Mouse (Mus musculus) liver, embryonic 16.5 days (tissue): ENCODE measurements at regions not wholly inside any gene's neighbourhood (a gene's known extent, or its start where the extent isn't known, plus 50 kb on each side); places are given as distances from the start of the nearest gene placed in this dataset.

Experiments
- ATAC-seq: fragments of 200-750 bp; cut with Nextera tagmentation; 2 replicates; pipeline ENCODE4 v1.8.0; 2017; ENCODE audit warnings: low read depth, mild to moderate bottlenecking, moderate number of reproducible peaks, moderate library complexity
- H3K27ac ChIP-seq: fragments of 300-500 bp; sonication (generic); 2 replicates; pipeline ENCODE4 v1.5.1; 2014; ENCODE audit warnings: mild to moderate bottlenecking, low read length
- H3K27me3 ChIP-seq: fragments of 300-500 bp; sonication (generic); 2 replicates; pipeline ENCODE4 v1.6.1; 2014; ENCODE audit warnings: low read depth, low read length, mixed read lengths; ENCODE audit not compliant: control insufficient read depth, insufficient read depth
- H3K36me3 ChIP-seq: fragments of 300-500 bp; sonication (generic); 2 replicates; pipeline ENCODE4 v1.6.1; 2014; ENCODE audit warnings: mild to moderate bottlenecking; ENCODE audit not compliant: control insufficient read depth, insufficient read depth
- H3K4me1 ChIP-seq: fragments of 300-500 bp; sonication (generic); 2 replicates; pipeline ENCODE4 v1.6.1; 2014; ENCODE audit warnings: low read depth, low read length, mixed read lengths; ENCODE audit not compliant: control insufficient read depth
- H3K4me2 ChIP-seq: fragments of 300-500 bp; sonication (generic); 2 replicates; pipeline ENCODE4 v1.6.1; 2014; ENCODE audit warnings: low read depth, low read length, mixed read lengths
- H3K4me3 ChIP-seq: fragments of 300-500 bp; sonication (generic); 2 replicates; pipeline ENCODE4 v1.5.1; 2014; ENCODE audit warnings: low read depth, mild to moderate bottlenecking, low read length
- H3K9ac ChIP-seq: fragments of 300-500 bp; sonication (generic); 2 replicates; pipeline ENCODE4 v1.6.1; 2014; ENCODE audit warnings: low read depth, low read length
- H3K9me3 ChIP-seq: fragments of 300-500 bp; sonication (generic); replicated peaks from 2 replicates; pipeline ENCODE4 v1.6.1; 2016; ENCODE audit warnings: low read length; ENCODE audit not compliant: control insufficient read depth
- WGBS: fragments of 180-500 bp; shearing (Covaris S2); extraction: QIAGEN DNeasy Blood & Tissue Kit; methylation state at CpG from one replicate; pipeline ENCODE4 v1.1.7; 2014; ENCODE audit not compliant: insufficient replicate concordance; 5-methylcytosine and 5-hydroxymethylcytosine counted together

- no peak overlapping the region for H3K9ac ChIP-seq
- 49% methylated on average over 13 of the region's 13 CpGs for WGBS
- no peaks in the 10 kb centered on the region for H3K36me3 ChIP-seq
- ATAC-seq: no peak
- H3K4me1 ChIP-seq: no peaks in the 10 kb centered on the region
- H3K27ac ChIP-seq: no peak overlapping the region
- H3K9me3 ChIP-seq: no peaks in the 10 kb centered on the region
- no peak overlapping the region for H3K4me3 ChIP-seq
- no peak overlapping the region for H3K4me2 ChIP-seq
- H3K27me3 ChIP-seq: peaks cover 38% of the 10 kb centered on the region
Observed at GRCm38 (mm10) chr11:95198196-95198595, 52.1 kb upstream of the Dlx4 start.

DNA sequence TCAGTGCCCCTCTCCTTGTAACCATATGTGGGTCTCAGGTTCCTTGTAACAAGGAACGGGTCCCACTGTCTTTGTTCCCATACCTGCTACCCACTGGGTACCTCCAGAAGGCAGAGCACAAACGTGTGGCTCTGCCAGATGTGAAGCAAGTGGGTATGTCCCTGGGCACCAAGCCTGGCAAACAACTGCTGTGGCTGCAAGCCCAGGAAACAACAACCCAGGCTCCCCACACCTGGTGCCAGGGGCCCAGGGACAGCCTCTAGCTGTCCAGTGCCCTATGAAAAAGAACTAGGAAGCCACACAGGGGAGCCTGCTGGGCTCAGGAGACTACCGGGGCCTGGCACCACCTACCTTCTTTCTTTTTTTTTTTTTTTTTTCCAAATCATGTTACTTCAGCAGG is 54.9 kb upstream of the Dlx4 start:
- H3K4me3 ChIP-seq: no peak overlapping the region
- no peaks in the 10 kb centered on the region for H3K4me1 ChIP-seq
- H3K27ac ChIP-seq: no peak overlapping the region
- H3K36me3 ChIP-seq: no peaks in the 10 kb centered on the region
- no peak overlapping the region for H3K9ac ChIP-seq
- ATAC-seq: no peak
- no peak overlapping the region for H3K4me2 ChIP-seq
- H3K27me3 ChIP-seq: peaks cover 42% of the 10 kb centered on the region
- WGBS: 36% methylated on average over 3 of the region's 3 CpGs
- H3K9me3 ChIP-seq: no peaks in the 10 kb centered on the region

GRCm38 (mm10) chr11:95210185-95211030 is 50.9 kb upstream of the Tac4 start:
- Histone ChIP-seq H3K4me1 (peaks cover 4% of the 10 kb centered on the region; the same call in 1 of the 2 replicates), H3K9ac (no peak overlapping the region), H3K9me3 (no peaks in the 10 kb centered on the region), H3K27ac (no peak overlapping the region), H3K4me2 (peak overlapping the region; percentile 46), H3K4me3 (peak overlapping the region; percentile 13; the same call in 1 of the 2 replicates), H3K27me3 (no peaks in the 10 kb centered on the region; the same call in none of the 2 replicates), H3K36me3 (no peaks in the 10 kb centered on the region)
- peak; percentile 72 for ATAC-seq
- 4% methylated on average over 22 of the region's 22 CpGs for WGBS

- Histone ChIP-seq H3K4me1 (peaks cover 4% of the 10 kb centered on the region; the same call in 1 of the 2 replicates), H3K27ac (no peak overlapping the region), H3K4me3 (no peak overlapping the region), H3K27me3 (no peaks in the 10 kb centered on the region; the same call in none of the 2 replicates), H3K36me3 (no peaks in the 10 kb centered on the region), H3K9ac (no peak overlapping the region), H3K9me3 (no peaks in the 10 kb centered on the region), H3K4me2 (no peak overlapping the region)
- no peak for ATAC-seq
- 19% methylated on average over 5 of the region's 5 CpGs for WGBS
Observed at GRCm38 (mm10) chr11:95211031-95211425, 50.3 kb upstream of the Tac4 start.
